Mouse (Mus musculus) heart, postnatal 0 days (tissue): ENCODE measurements around the gene Gdf11. TPM values are rescaled to one million over a fixed set of nuclear protein-coding genes. Genes with fewer than 3 reads are reported as not detected.

Experiments
- ATAC-seq: fragments of 200-750 bp; cut with Nextera tagmentation; 2 replicates; pipeline ENCODE4 v1.8.0; 2017; ENCODE audit warnings: low read depth, moderate number of reproducible peaks, moderate library complexity; ENCODE audit not compliant: insufficient read depth
- DNase-seq: peaks from one replicate; pipeline ENCODE4 v3.0.0-alpha.2; 2016; ENCODE audit warnings: low spot score
- H3K27ac ChIP-seq: fragments of 300-500 bp; sonication (generic); 2 replicates; pipeline ENCODE4 v1.5.1; 2014; ENCODE audit warnings: low read depth, mild to moderate bottlenecking
- H3K27me3 ChIP-seq: fragments of 300-500 bp; sonication (generic); 2 replicates; pipeline ENCODE4 v1.6.1; 2014; ENCODE audit warnings: low read length, mixed read lengths; ENCODE audit not compliant: control insufficient read depth, insufficient read depth
- H3K36me3 ChIP-seq: fragments of 300-500 bp; sonication (generic); replicated peaks from 2 replicates; pipeline ENCODE4 v1.6.1; 2014; ENCODE audit warnings: low read length, mixed read lengths; ENCODE audit not compliant: control insufficient read depth, insufficient read depth
- H3K4me1 ChIP-seq: fragments of 300-500 bp; sonication (generic); 2 replicates; pipeline ENCODE4 v1.6.1; 2014; ENCODE audit warnings: antibody characterized with exemption; ENCODE audit not compliant: control insufficient read depth, insufficient read depth
- H3K4me2 ChIP-seq: fragments of 300-500 bp; sonication (generic); 2 replicates; pipeline ENCODE4 v1.6.1; 2014; ENCODE audit warnings: low read depth, mild to moderate bottlenecking, low read length, moderate library complexity
- H3K4me3 ChIP-seq: fragments of 300-500 bp; sonication (generic); 2 replicates; pipeline ENCODE4 v1.5.1; 2014; ENCODE audit warnings: low read depth, low read length
- H3K9ac ChIP-seq: fragments of 300-500 bp; sonication (generic); replicated peaks from 2 replicates; pipeline ENCODE4 v1.6.1; 2014; ENCODE audit warnings: low read depth, low read length, mixed read lengths
- H3K9me3 ChIP-seq: fragments of 300-500 bp; sonication (generic); replicated peaks from 2 replicates; pipeline ENCODE4 v1.6.1; 2016; ENCODE audit warnings: low read length; ENCODE audit not compliant: control insufficient read depth
- CTCF ChIP-seq: IDR thresholded peaks from 2 replicates; pipeline ENCODE4 v1.5.1; 2016; ENCODE audit warnings: antibody characterized with exemption, control low read depth, low read depth
- EP300 ChIP-seq: IDR thresholded peaks from 2 replicates; pipeline ENCODE4 v1.6.1; 2016; ENCODE audit warnings: antibody characterized with exemption, low read depth
- WGBS: fragments of 180-500 bp; shearing (Covaris S2); extraction: QIAGEN DNeasy Blood & Tissue Kit; methylation state at CpG from one replicate; pipeline ENCODE4 v1.1.7; 2014; 5-methylcytosine and 5-hydroxymethylcytosine counted together
- polyA plus RNA-seq: library from polyadenylated mRNA; unstranded; fragments of >200 nt; fragmentation: Nextera tagmentation; extraction: Ambion mirVana; gene quantifications from 2 replicates; pipeline ENCODE4 v1.2.1, GENCODE M21; 2015
- total RNA-seq: library from RNA; depleted of rRNA; stranded (reverse); fragments of >200 nt; gene quantifications from 2 replicates; pipeline ENCODE4 v1.2.3, GENCODE M21; 2014; ENCODE audit warnings: low replicate concordance; rRNA removed

The Gdf11 gene
- total RNA-seq (1.6 and 6.7 TPM in 2 replicates), polyA plus RNA-seq (1.5 and 1.7 TPM in 2 replicates)

DNA sequence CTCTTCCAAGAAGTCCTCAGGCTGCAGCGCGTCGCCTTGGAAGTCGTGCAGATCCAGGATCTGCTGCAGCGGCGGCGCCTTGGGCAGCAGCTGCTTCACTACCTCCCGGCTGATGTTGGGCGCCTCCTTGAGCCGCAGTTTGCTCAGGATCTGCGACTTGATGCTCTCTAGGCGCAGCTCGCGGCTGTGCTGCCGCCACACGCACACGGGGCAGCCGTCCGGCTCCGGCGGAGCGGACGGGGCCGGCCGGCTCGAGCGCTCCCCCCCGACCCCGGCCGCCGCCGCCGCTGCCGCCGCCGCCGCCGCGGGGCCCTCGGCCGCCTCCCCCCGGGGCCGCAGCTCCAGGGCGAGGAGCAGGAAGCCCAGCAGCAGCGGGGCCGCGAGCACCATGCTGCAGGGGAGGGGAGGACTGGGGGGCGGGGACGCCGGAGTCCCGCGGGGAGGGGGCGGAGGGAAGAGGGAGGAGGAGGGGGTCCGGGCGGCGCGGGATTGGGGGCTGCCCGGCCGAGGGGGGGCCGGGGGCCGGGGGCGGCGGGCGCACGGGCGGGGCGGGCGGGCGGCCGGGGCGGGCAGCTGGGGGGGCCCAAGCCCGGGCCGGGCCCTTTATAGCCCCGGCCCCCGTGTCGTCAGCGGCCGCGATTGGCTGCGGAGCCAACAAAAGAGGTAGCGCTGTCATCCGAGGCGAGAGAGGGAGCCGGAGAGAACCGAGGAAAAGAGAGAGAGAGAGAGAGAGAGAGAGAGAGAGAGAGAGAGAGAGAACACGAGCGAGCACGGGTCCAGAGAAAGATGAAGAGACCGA, at the start of gene Gdf11:
TSS of gene Gdf11 (minus strand) at position 423 of the 799 bp plus-strand sequence.
- TF ChIP-seq CTCF (no peak), EP300 (no peak)
- peak within 1 kb of the TSS; percentile 63 for H3K9ac ChIP-seq
- H3K27ac ChIP-seq: peak within 1 kb of the TSS; percentile 49; the same call in 1 of the 2 replicates
- peak within 1 kb of the TSS; percentile 74 for H3K4me2 ChIP-seq
- H3K36me3 ChIP-seq: no peaks in the 10 kb centered on the region
- peak within 1 kb of the TSS; percentile 54 for H3K4me3 ChIP-seq
- ATAC-seq (peak; percentile 64), DNase-seq (peak; percentile 51)
- H3K4me1 ChIP-seq: peaks cover 20% of the 10 kb centered on the region
- H3K27me3 ChIP-seq: peaks cover 13% of the 10 kb centered on the region
- H3K9me3 ChIP-seq: no peaks in the 10 kb centered on the region
- 1% methylated on average over 59 of the region's 89 CpGs for WGBS

DNA sequence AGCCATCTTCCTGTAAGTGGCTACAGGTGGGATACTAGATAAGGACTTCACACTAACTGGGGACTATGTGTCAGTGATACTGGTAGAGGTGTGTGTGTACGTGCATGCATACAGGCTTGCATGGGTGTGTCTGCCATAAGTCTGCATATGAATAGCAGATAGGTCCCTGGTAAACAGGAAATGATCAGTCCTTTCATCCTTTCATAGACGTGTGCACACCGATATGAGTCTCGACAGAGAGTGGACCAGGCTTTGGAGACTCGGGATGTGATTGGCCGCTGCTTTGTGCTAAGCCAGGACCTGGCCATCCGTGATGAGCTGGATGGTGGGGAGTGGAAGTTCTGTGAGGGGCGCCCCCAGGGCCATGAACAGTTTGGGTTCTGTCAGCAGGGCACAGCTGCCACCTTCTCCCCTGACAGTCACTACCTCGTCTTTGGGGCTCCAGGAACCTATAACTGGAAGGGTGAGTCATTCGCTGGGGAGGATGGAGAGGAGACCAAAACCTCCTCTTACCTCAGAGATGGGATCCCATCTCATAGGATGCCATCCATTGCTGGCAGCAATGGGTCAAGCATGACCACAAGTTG, 49.0 kb upstream of the Gdf11 start:
- no peaks in the 10 kb centered on the region; the same call in 1 of the 2 replicates for H3K36me3 ChIP-seq
- DNase-seq (no peak), ATAC-seq (no peak)
- H3K9ac ChIP-seq: no peak overlapping the region
- no peak overlapping the region for H3K4me2 ChIP-seq
- no peak overlapping the region for H3K27ac ChIP-seq
- 77% methylated on average over 10 of the region's 10 CpGs for WGBS
- H3K4me1 ChIP-seq: 0 out of 2 replicates have a peak, but pooled peaks cover 7% of the 10 kb centered on the region
- no peaks in the 10 kb centered on the region for H3K27me3 ChIP-seq
- no peaks in the 10 kb centered on the region for H3K9me3 ChIP-seq
- no peak overlapping the region for H3K4me3 ChIP-seq
- TF ChIP-seq CTCF (no peak), EP300 (no peak)

DNA sequence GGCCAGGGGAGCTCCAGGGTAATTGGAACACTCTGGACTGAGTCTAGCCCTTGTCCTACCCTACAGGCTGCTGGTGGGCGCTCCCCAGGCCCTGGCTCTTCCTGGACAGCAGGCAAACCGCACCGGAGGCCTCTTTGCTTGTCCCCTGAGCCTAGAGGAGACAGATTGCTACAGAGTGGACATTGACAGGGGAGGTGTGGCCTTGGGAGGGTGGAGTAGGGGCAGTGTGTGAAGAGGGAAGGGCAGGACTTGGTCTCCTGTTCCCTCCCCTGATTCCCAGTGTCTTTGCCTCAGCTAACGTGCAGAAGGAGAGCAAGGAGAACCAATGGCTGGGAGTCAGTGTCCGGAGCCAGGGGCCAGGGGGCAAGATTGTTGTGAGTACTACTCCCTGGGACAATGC, 47.5 kb upstream of the Gdf11 start:
- no peaks in the 10 kb centered on the region; the same call in 1 of the 2 replicates for H3K36me3 ChIP-seq
- H3K9me3 ChIP-seq: no peaks in the 10 kb centered on the region
- peaks cover 15% of the 10 kb centered on the region; the same call in 1 of the 2 replicates for H3K4me1 ChIP-seq
- H3K4me3 ChIP-seq: no peak overlapping the region
- H3K4me2 ChIP-seq: no peak overlapping the region
- 46% methylated on average over 5 of the region's 5 CpGs for WGBS
- TF ChIP-seq CTCF: no peak
- no peak for TF ChIP-seq EP300
- DNase-seq (no peak), ATAC-seq (0 out of 2 replicates have a peak, but pooled peaks have one; percentile 28)
- peaks cover 10% of the 10 kb centered on the region; the same call in 1 of the 2 replicates for H3K27me3 ChIP-seq
- H3K27ac ChIP-seq: peak overlapping the region; percentile 64
- H3K9ac ChIP-seq: no peak overlapping the region

DNA sequence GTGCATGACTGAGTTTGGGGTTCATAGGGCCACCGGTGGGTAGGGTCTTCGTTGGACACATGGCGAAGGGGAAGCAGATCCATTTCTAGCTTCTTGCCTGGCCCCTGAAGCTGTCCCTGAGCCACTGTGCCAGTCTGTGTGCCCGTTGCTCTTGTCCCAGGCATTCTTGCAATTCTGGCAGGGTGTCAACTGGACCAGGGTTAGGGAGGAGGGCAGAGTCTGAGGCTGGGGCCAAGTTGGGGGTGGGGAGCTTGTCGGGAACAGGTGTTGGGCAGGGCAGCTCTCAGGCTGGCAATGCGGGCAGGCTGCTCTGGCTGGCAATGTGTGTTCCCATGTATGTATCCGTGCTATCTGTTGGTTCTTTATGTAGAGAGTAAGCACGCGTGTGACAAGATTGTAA, 46.9 kb upstream of the Gdf11 start:
- TF ChIP-seq CTCF (no peak), EP300 (no peak)
- Histone ChIP-seq H3K4me3 (no peak overlapping the region), H3K4me1 (peaks cover 15% of the 10 kb centered on the region; the same call in 1 of the 2 replicates), H3K36me3 (no peaks in the 10 kb centered on the region), H3K4me2 (no peak overlapping the region), H3K27ac (peak overlapping the region; percentile 64), H3K9ac (no peak overlapping the region), H3K27me3 (peaks cover 11% of the 10 kb centered on the region; the same call in 1 of the 2 replicates), H3K9me3 (no peaks in the 10 kb centered on the region)
- peak; percentile 75 for ATAC-seq
- WGBS: 50% methylated on average over 9 of the region's 9 CpGs
- DNase-seq: no peak

DNA sequence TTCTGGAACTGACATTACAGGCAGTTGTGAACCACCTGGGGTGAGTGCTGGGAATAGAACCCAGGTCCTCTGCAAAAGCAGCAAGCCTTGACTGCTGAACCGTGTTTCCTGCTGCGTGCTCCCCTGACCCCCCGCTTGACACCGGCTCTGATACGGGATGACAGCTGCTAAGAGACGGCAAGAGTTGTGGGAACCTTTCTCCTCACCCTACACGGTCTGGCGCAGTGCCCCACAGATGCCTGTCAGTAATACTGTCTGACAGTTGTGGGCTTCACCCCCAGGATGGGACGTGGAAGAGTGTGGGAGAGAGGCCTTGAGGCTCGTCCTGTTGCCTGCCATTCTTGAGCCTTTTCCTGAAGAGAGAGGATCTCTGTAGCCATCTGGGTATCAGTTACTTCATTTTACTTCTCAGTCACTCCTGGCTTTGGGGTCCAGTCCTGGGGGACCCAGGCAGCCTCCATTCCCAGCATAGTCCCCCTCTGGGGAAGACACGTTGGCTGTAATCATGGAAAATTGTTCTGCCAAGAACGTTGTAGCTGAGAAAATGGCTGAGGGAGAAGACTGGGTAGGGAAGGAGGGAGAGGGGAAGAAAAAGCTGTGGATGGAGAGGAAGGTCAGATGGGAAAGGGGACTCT, 46.4 kb upstream of the Gdf11 start:
- no peak overlapping the region for H3K4me3 ChIP-seq
- DNase-seq (no peak), ATAC-seq (no peak)
- no peak overlapping the region for H3K9ac ChIP-seq
- 58% methylated on average over 12 of the region's 12 CpGs for WGBS
- H3K9me3 ChIP-seq: no peaks in the 10 kb centered on the region
- H3K4me2 ChIP-seq: no peak overlapping the region
- peaks cover 16% of the 10 kb centered on the region; the same call in 1 of the 2 replicates for H3K4me1 ChIP-seq
- no peak for TF ChIP-seq EP300
- no peak for TF ChIP-seq CTCF
- H3K27me3 ChIP-seq: peaks cover 14% of the 10 kb centered on the region; the same call in 1 of the 2 replicates
- H3K27ac ChIP-seq: peak overlapping the region; percentile 64
- no peaks in the 10 kb centered on the region for H3K36me3 ChIP-seq
